ENCODE assay signal across 8 mouse cellular contexts in the genomic region with DNA sequence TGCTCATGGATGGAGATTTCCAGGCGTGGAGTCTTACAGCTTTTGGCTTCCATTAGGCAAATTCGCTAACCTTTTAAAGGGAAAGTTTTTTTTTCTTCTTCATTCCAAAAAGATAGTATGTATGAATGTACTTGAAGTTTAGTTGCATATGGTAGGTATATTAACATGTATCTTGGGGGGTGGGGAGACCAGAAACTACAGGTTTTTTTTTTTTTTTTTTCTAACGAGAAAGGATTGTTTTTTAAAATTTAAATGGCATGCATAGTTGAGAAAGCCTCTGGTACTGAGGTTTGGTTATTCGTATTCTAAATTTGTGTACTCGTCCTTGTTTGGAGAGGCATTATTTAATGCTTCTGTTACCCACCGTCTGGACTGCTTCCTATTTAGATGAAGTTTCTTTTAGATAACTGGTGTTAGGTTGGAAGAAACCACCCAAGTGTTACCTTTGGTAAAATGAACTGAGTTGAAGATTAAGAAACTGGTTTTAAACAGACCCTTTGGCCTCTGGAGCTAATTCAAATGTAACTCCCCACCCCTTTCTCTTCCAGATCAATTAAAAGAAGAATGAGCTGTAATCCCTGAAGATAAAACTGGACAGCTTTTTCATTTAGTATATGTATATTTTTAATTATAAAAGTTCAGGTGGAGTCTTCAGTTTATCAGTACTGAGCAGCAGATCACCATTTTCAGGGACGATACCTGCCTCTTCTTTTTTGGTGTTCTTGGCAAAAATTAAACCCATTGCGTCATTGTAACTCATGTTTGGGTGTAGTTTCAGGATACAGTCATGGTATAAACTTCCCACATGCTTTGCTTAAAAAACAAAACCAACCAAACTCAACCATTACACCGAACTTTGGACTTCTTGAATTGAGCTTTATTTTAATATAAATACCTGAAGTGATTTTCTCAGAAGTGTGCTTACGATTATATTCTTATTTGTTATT. TPM values are rescaled to one million over a fixed set of nuclear protein-coding genes. Genes with fewer than 3 reads are reported as not detected.
DNase-seq lines count a peak whose midpoint lies in the region; ATAC-seq lines count a peak whose summit lies in the region.

No protein-coding gene starts in this region.

- no peaks in the 10 kb centered on the region for H3K9me3 ChIP-seq in kidney, embryonic 14.5 days (ENCODE audit: control insufficient read depth, low read length)
- H3K9me3 ChIP-seq in hindbrain, embryonic 12.5 days (replicated peaks): no peaks in the 10 kb centered on the region
- H3K9me3 ChIP-seq in midbrain, embryonic 12.5 days: no peaks in the 10 kb centered on the region

- WGBS in kidney, embryonic 14.5 days: 41% methylated on average over 10 of the region's 10 CpGs
- WGBS in hindbrain, embryonic 12.5 days: 43% methylated on average over 10 of the region's 10 CpGs
- 41% methylated on average over 10 of the region's 10 CpGs for WGBS in midbrain, embryonic 12.5 days

- no peaks in the 10 kb centered on the region for H3K27me3 ChIP-seq in kidney, embryonic 14.5 days (ENCODE audit: control insufficient read depth, insufficient read depth, low read length)
- H3K27me3 ChIP-seq in hindbrain, embryonic 12.5 days: no peaks in the 10 kb centered on the region
- H3K27me3 ChIP-seq in midbrain, embryonic 12.5 days: no peaks in the 10 kb centered on the region

- H3K36me3 ChIP-seq in kidney, embryonic 14.5 days (ENCODE audit: control insufficient read depth, insufficient read depth, low read length): no peaks in the 10 kb centered on the region; the same call in 1 of the 2 replicates
- 0 out of 2 replicates have a peak, but pooled peaks cover 3% of the 10 kb centered on the region for H3K36me3 ChIP-seq in hindbrain, embryonic 12.5 days
- H3K36me3 ChIP-seq in midbrain, embryonic 12.5 days: 0 out of 2 replicates have a peak, but pooled peaks cover 10% of the 10 kb centered on the region

- no peak for ATAC-seq in kidney, embryonic 14.5 days (ENCODE audit: low FRiP score, low TSS enrichment)
- ATAC-seq in hindbrain, embryonic 12.5 days (ENCODE audit: low FRiP score): no peak
- ATAC-seq in midbrain, embryonic 12.5 days (ENCODE audit: low FRiP score, low read depth): no peak

- H3K4me3 ChIP-seq in kidney, embryonic 14.5 days (ENCODE audit: low read length): peak overlapping the region; percentile 96
- peak overlapping the region; percentile 71 for H3K4me3 ChIP-seq in brown adipose tissue, adult 24 weeks (ENCODE audit: insufficient read depth, low read depth, low read length)
- peak overlapping the region; percentile 97 for H3K4me3 ChIP-seq in hindbrain, embryonic 12.5 days
- peak overlapping the region; percentile 98 for H3K4me3 ChIP-seq in midbrain, embryonic 12.5 days

- H3K4me1 ChIP-seq in kidney, embryonic 14.5 days (ENCODE audit: control insufficient read depth, insufficient read depth, low read length): peaks cover 29% of the 10 kb centered on the region
- H3K4me1 ChIP-seq in brown adipose tissue, adult 24 weeks (ENCODE audit: control insufficient read depth, insufficient read depth, insufficient read length, low read length): peaks cover 18% of the 10 kb centered on the region
- H3K4me1 ChIP-seq in hindbrain, embryonic 12.5 days: peaks cover 50% of the 10 kb centered on the region
- peaks cover 38% of the 10 kb centered on the region for H3K4me1 ChIP-seq in midbrain, embryonic 12.5 days

- DNase-seq in kidney, postnatal 25 days: no peak
- no peak for DNase-seq in spleen, postnatal 36 days (ENCODE audit: low spot score in 2 of 2)
- no peak for DNase-seq in cerebellum, adult 9-11 months
- no peak for DNase-seq in adrenal gland, adult 8-10 months

- H3K4me2 ChIP-seq in kidney, embryonic 14.5 days (replicated peaks; ENCODE audit: low read depth, low read length): peak overlapping the region; percentile 72
- peak overlapping the region; percentile 72 for H3K4me2 ChIP-seq in hindbrain, embryonic 12.5 days (replicated peaks)
- peak overlapping the region; percentile 75 for H3K4me2 ChIP-seq in midbrain, embryonic 12.5 days (replicated peaks)

- peak overlapping the region; percentile 94 for H3K9ac ChIP-seq in kidney, embryonic 14.5 days (ENCODE audit: low read depth, low read length)
- H3K9ac ChIP-seq in hindbrain, embryonic 12.5 days: peak overlapping the region; percentile 97
- peak overlapping the region; percentile 96 for H3K9ac ChIP-seq in midbrain, embryonic 12.5 days (replicated peaks)

- H3K27ac ChIP-seq in kidney, embryonic 14.5 days (ENCODE audit: low read depth, low read length): peak overlapping the region; percentile 99
- peak overlapping the region; percentile 90 for H3K27ac ChIP-seq in brown adipose tissue, adult 24 weeks (replicated peaks; ENCODE audit: low read depth, low read length)
- peak overlapping the region; percentile 99 for H3K27ac ChIP-seq in hindbrain, embryonic 12.5 days
- H3K27ac ChIP-seq in midbrain, embryonic 12.5 days (replicated peaks): peak overlapping the region; percentile 100

RNA-seq across cellular contexts. Expression of a gene that starts 1.6 kb away (rescaled TPM):
- 20.0 and 26.8 TPM in 2 replicates for polyA plus RNA-seq in kidney, embryonic 14.5 days (2014; fragmentation: Nextera tagmentation; extraction: Ambion mirVana)
- 18.4 and 21.4 TPM in 2 replicates for polyA plus RNA-seq in brown adipose tissue, adult 24 weeks (2012; ENCODE audit: insufficient read depth, insufficient read length, missing spikeins)
- polyA plus RNA-seq in hindbrain, embryonic 12.5 days (2016; fragmentation: Nextera tagmentation; extraction: Ambion mirVana): 51.9 and 52.8 TPM in 2 replicates
- polyA plus RNA-seq in midbrain, embryonic 12.5 days (2016; fragmentation: Nextera tagmentation; extraction: Ambion mirVana): 49.6 and 53.3 TPM in 2 replicates
- total RNA-seq in adrenal gland, adult 8-10 months (2022): 10 to 100 TPM; 29.2 to 39.4 (median 34.0) TPM

RNA-seq across cellular contexts. Expression of a gene that starts 53.3 kb away (rescaled TPM):
- 47.5 and 53.0 TPM in 2 replicates for polyA plus RNA-seq in kidney, embryonic 14.5 days (2014; fragmentation: Nextera tagmentation; extraction: Ambion mirVana)
- not detected in 2 replicates for polyA plus RNA-seq in brown adipose tissue, adult 24 weeks (2012; ENCODE audit: insufficient read depth, insufficient read length, missing spikeins)
- 31.2 and 31.3 TPM in 2 replicates for polyA plus RNA-seq in hindbrain, embryonic 12.5 days (2016; fragmentation: Nextera tagmentation; extraction: Ambion mirVana)
- polyA plus RNA-seq in midbrain, embryonic 12.5 days (2016; fragmentation: Nextera tagmentation; extraction: Ambion mirVana): 26.3 and 27.5 TPM in 2 replicates
- 10 to 100 TPM; 10.9 to 32.1 (median 18.4) TPM for total RNA-seq in adrenal gland, adult 8-10 months (2022)

Comparison
In these comparisons a context has a peak if more than half of its experiments do, and no peak if none do; other contexts are left out.
1. RNA of a gene that starts 53.3 kb away (polyA plus RNA-seq): 47.5 to 53.0 TPM in kidney, embryonic 14.5 days, 31.2 to 31.3 TPM in hindbrain, embryonic 12.5 days and 26.3 to 27.5 TPM in midbrain, embryonic 12.5 days; not detected in brown adipose tissue, adult 24 weeks; every median in the first group is over 10 times any median in the second.
2. Peak in every context shown above with its lines, with median percentiles within 50 percentile points of each other: H3K27ac ChIP-seq, H3K4me2 ChIP-seq, H3K4me3 ChIP-seq and H3K9ac ChIP-seq.